Mouse (Mus musculus): ENCODE data around the gene Lamtor2.

DNA sequence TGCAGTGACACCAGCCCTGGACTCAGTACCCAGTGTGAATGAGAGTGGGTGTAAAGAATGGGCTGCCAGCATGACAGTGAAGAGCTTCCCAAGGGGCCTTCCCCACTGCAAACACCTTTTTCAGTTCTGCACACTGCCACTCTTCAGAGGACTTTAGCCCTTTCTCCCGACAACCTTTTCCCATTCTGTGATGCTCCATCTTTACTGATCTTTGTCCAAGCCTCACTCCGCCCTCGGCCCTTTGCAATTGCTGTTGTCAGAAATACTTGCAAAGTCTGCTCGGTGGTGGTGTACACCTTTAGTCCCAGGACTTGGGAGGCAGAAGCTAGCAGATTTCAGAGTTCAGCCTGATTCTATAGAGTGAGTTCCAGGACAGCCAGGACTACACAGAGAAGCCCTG lies 1.3 kb downstream of the Lamtor2 start:
- TF ChIP-seq CTCF (IDR thresholded peaks at IDR 0.05; ENCODE audit: control insufficient read depth, insufficient read depth, insufficient replicate concordance, low read depth, low read length) (no peak), POLR2A (IDR thresholded peaks at IDR 0.05; ENCODE audit: control insufficient read depth, low read depth, low read length) (no peak)

Data from testis, adult 2 months (tissue).